Comparison of ENCODE assay signal across 7 mouse cellular contexts in genomic region chr17:13472460-13473062, GRCm38 (mm10).
DNase-seq lines count a peak whose midpoint lies in the region; ATAC-seq lines count a peak whose summit lies in the region.

No protein-coding gene starts in this region.

- no peak overlapping the region for H3K4me2 ChIP-seq in intestine, embryonic 15.5 days (replicated peaks)
- H3K4me2 ChIP-seq in midbrain, embryonic 15.5 days = no peak overlapping the region

- H3K4me3 ChIP-seq in intestine, embryonic 15.5 days (replicated peaks) = no peak overlapping the region
- H3K4me3 ChIP-seq in midbrain, embryonic 15.5 days = no peak overlapping the region

- 14% methylated on average over 7 of the region's 7 CpGs for WGBS in intestine, embryonic 15.5 days
- WGBS in midbrain, embryonic 15.5 days = 15% methylated on average over 7 of the region's 7 CpGs

- ATAC-seq in intestine, embryonic 15.5 days = peak; percentile 22; the same call in 1 of the 2 replicates
- ATAC-seq in midbrain, embryonic 15.5 days (replicated peaks) = peak; percentile 68

- H3K36me3 ChIP-seq in intestine, embryonic 15.5 days = no peaks in the 10 kb centered on the region
- no peaks in the 10 kb centered on the region for H3K36me3 ChIP-seq in midbrain, embryonic 15.5 days (replicated peaks)

- no peak overlapping the region for H3K9ac ChIP-seq in intestine, embryonic 15.5 days
- H3K9ac ChIP-seq in midbrain, embryonic 15.5 days = no peak overlapping the region

- H3K27me3 ChIP-seq in intestine, embryonic 15.5 days (replicated peaks) = no peaks in the 10 kb centered on the region
- H3K27me3 ChIP-seq in midbrain, embryonic 15.5 days (replicated peaks) = no peaks in the 10 kb centered on the region

- no peaks in the 10 kb centered on the region for H3K9me3 ChIP-seq in intestine, embryonic 15.5 days
- no peaks in the 10 kb centered on the region for H3K9me3 ChIP-seq in midbrain, embryonic 15.5 days

- DNase-seq in adipocyte (ENCODE audit: low spot score) = peak; percentile 83
- peak; percentile 89 to 94 for DNase-seq in cerebellum, postnatal 10 days
- DNase-seq in frontal cortex, postnatal 36 days (ENCODE audit: low spot score in 2 of 2) = peak; percentile 69 to 89
- DNase-seq in left cerebral cortex, adult 9 months (ENCODE audit: low spot score in 2 of 2) = peak; percentile 26 to 88
- peak; percentile 7 to 17 for DNase-seq in spleen, postnatal 36 days (ENCODE audit: low spot score in 2 of 2)

- no peak overlapping the region for H3K27ac ChIP-seq in intestine, embryonic 15.5 days
- no peak overlapping the region for H3K27ac ChIP-seq in midbrain, embryonic 15.5 days

- H3K4me1 ChIP-seq in intestine, embryonic 15.5 days (replicated peaks) = no peaks in the 10 kb centered on the region
- H3K4me1 ChIP-seq in midbrain, embryonic 15.5 days = peaks cover 3% of the 10 kb centered on the region

Comparison
In these comparisons a context has a peak if more than half of its experiments do, and no peak if none do; other contexts are left out.
1. DNase-seq: peak in every context shown above with its lines; median percentile 92 in cerebellum, postnatal 10 days; 83 in adipocyte; 79 in frontal cortex, postnatal 36 days; 57 in left cerebral cortex, adult 9 months; 12 in spleen, postnatal 36 days.